Mouse (Mus musculus) cerebral cortex, adult 2 months (tissue): ENCODE data around the gene Polg.

Source experiments
- WGBS: fragments of 180-500 bp; shearing (Covaris S2); methylation state at CpG from one replicate; pipeline ENCODE4 v1.1.7; 2018; 5-methylcytosine and 5-hydroxymethylcytosine counted together

Polg gene

GRCm38 (mm10) chr7:79466053-79466901 is at the start of gene Polg:
Gene Polg (minus strand): TSS chr7:79466362.
- WGBS, result under 1% methylated on average over 76 of the region's 76 CpGs

GRCm38 (mm10) chr7:79515861-79516260 is 49.7 kb upstream of the Polg start:
- WGBS, result 28% methylated on average over 9 of the region's 9 CpGs

GRCm38 (mm10) chr7:79515221-79515743 is 49.1 kb upstream of the Polg start:
- 2% methylated on average over 57 of the region's 57 CpGs for WGBS

- WGBS, result 12% methylated on average over 20 of the region's 20 CpGs
These were observed 48.3 kb upstream of the Polg start for GRCm38 (mm10) chr7:79514361-79514881.

GRCm38 (mm10) chr7:79513466-79513865 is 47.3 kb upstream of the Polg start:
- WGBS, result 31% methylated on average over 2 of the region's 2 CpGs

- 18% methylated on average over 4 of the region's 4 CpGs for WGBS
These were observed 46.3 kb upstream of the Polg start for GRCm38 (mm10) chr7:79512496-79512895.

- 21% methylated on average over 5 of the region's 5 CpGs for WGBS
These were observed 45.5 kb upstream of the Polg start for GRCm38 (mm10) chr7:79511656-79512055.

GRCm38 (mm10) chr7:79511181-79511580 is 45.0 kb upstream of the Polg start:
- 29% methylated on average over 7 of the region's 7 CpGs for WGBS

- 36% methylated on average over 3 of the region's 3 CpGs for WGBS
These were observed 44.5 kb upstream of the Polg start for GRCm38 (mm10) chr7:79510686-79511085.

GRCm38 (mm10) chr7:79509710-79510109 is 43.5 kb upstream of the Polg start:
- 26% methylated on average over 12 of the region's 12 CpGs for WGBS

GRCm38 (mm10) chr7:79509235-79509607 is 43.1 kb upstream of the Polg start:
- WGBS, result 19% methylated on average over 6 of the region's 6 CpGs

GRCm38 (mm10) chr7:79508280-79509234 is 42.4 kb upstream of the Polg start:
- 5% methylated on average over 79 of the region's 79 CpGs for WGBS

- WGBS, result 18% methylated on average over 1 of the region's 1 CpGs
These were observed 41.6 kb upstream of the Polg start for GRCm38 (mm10) chr7:79507756-79508155.

- WGBS, result 7% methylated on average over 11 of the region's 11 CpGs
These were observed 41.0 kb upstream of the Polg start for GRCm38 (mm10) chr7:79507101-79507705.

GRCm38 (mm10) chr7:79506531-79507090 is 40.4 kb upstream of the Polg start:
- 11% methylated on average over 6 of the region's 6 CpGs for WGBS

- WGBS, result 4% methylated on average over 28 of the region's 28 CpGs
These were observed 39.8 kb upstream of the Polg start for GRCm38 (mm10) chr7:79505876-79506530.

GRCm38 (mm10) chr7:79505376-79505775 is 39.2 kb upstream of the Polg start:
- 1% methylated on average over 22 of the region's 22 CpGs for WGBS

- under 1% methylated on average over 42 of the region's 42 CpGs for WGBS
These were observed 38.6 kb upstream of the Polg start for GRCm38 (mm10) chr7:79504723-79505122.

- WGBS, result under 1% methylated on average over 5 of the region's 5 CpGs
These were observed 37.6 kb upstream of the Polg start for GRCm38 (mm10) chr7:79503656-79504250.

- WGBS, result 13% methylated on average over 6 of the region's 6 CpGs
These were observed 36.9 kb upstream of the Polg start for GRCm38 (mm10) chr7:79503103-79503455.
